Mouse (Mus musculus) intestine, embryonic 15.5 days (tissue): ENCODE measurements around the gene Tmem132c. TPM values are rescaled to one million over a fixed set of nuclear protein-coding genes. Genes with fewer than 3 reads are reported as not detected.

Experiments
- ATAC-seq: fragments of 200-750 bp; cut with Nextera tagmentation; 2 replicates; pipeline ENCODE4 v1.8.0; 2017; ENCODE audit warnings: moderate TSS enrichment, moderate library complexity
- H3K27ac ChIP-seq: fragments of 300-500 bp; sonication (generic); 2 replicates; pipeline ENCODE4 v1.5.1; 2015; ENCODE audit warnings: mild to moderate bottlenecking, inconsistent platforms
- H3K27me3 ChIP-seq: fragments of 300-500 bp; sonication (generic); replicated peaks from 2 replicates; pipeline ENCODE4 v1.6.1; 2015; ENCODE audit warnings: inconsistent platforms
- H3K36me3 ChIP-seq: fragments of 300-500 bp; sonication (generic); 2 replicates; pipeline ENCODE4 v1.6.1; 2015; ENCODE audit warnings: inconsistent platforms
- H3K4me1 ChIP-seq: fragments of 300-500 bp; sonication (generic); replicated peaks from 2 replicates; pipeline ENCODE4 v1.6.1; 2015; ENCODE audit warnings: inconsistent platforms
- H3K4me2 ChIP-seq: fragments of 300-500 bp; sonication (generic); replicated peaks from 2 replicates; pipeline ENCODE4 v1.6.1; 2015; ENCODE audit warnings: mild to moderate bottlenecking, inconsistent platforms
- H3K4me3 ChIP-seq: fragments of 300-500 bp; sonication (generic); replicated peaks from 2 replicates; pipeline ENCODE4 v1.5.1; 2015; ENCODE audit warnings: inconsistent platforms
- H3K9ac ChIP-seq: fragments of 300-500 bp; sonication (generic); 2 replicates; pipeline ENCODE4 v1.6.1; 2015; ENCODE audit warnings: inconsistent platforms
- H3K9me3 ChIP-seq: fragments of 300-500 bp; sonication (generic); 2 replicates; pipeline ENCODE4 v1.6.1; 2016; ENCODE audit warnings: inconsistent platforms
- WGBS: fragments of 180-500 bp; shearing (Covaris S2); methylation state at CpG from one replicate; pipeline ENCODE4 v1.1.7; 2015; 5-methylcytosine and 5-hydroxymethylcytosine counted together
- polyA plus RNA-seq: library from polyadenylated mRNA; unstranded; fragments of >200 nt; fragmentation: Nextera tagmentation; extraction: Ambion mirVana; gene quantifications from 2 replicates; pipeline ENCODE4 v1.2.1, GENCODE M21; 2015

The Tmem132c gene
- polyA plus RNA-seq, 1 experiment from 2014 or later: 0.70 TPM

DNA sequence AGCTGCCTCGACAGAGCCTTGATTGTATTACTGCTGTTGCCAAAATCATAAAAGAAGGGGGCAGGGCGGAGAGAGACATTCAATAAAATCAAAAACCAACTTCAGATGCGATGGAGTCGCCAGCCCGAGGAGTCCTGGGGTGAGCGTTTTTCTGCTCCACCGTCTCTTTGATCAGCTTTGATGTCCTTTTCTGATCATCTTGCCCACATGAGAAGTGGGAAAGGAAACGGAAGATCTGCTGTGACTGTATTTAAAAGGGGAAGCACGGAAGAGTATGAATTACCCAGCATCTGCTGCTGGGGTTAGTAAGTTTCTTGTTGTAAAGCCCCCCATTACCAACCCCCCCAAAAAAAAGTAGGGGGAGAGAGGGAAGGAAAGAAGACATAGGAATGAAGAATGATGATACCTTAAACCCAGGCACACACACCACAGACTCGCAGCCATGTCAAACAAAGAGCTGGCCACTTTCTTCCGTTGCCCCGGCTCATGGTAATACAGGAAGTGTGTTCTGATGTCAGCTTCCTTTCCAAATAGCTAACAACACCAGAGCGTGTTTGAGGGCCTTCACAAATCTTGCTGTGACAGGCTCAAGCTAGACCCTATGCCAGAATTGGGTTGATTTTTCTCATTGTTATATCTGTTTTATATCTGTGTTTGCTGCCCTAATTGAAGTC, 243.3 kb downstream of the Tmem132c start:
- Histone ChIP-seq H3K9ac (no peak overlapping the region), H3K36me3 (no peaks in the 10 kb centered on the region), H3K4me2 (0 out of 2 replicates have a peak overlapping the region, but pooled peaks have one; percentile 14), H3K4me3 (no peak overlapping the region), H3K27me3 (no peaks in the 10 kb centered on the region), H3K4me1 (0 out of 2 replicates have a peak, but pooled peaks cover 10% of the 10 kb centered on the region), H3K9me3 (no peaks in the 10 kb centered on the region), H3K27ac (no peak overlapping the region)
- ATAC-seq: no peak
- 26% methylated on average over 13 of the region's 13 CpGs for WGBS

DNA sequence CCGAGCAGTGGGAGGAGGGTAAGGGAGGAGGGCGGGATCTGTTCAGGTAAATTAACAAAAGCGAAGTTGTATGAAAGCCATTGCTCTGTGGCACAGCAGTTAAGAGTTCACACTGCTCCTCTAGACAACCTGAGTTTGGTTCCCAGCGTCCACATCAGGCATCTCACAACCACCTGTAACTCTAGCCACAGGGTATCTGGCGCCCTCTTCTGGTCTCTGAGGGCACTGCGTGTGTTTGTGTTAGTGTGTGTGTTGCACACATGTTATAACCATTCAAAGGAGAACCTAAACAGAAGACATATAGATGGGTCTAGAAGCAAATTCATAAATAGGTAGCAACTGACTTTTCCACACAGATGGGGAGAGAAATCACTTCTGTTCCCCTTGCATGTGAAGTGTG, 245.6 kb downstream of the Tmem132c start:
- Histone ChIP-seq H3K4me1 (0 out of 2 replicates have a peak, but pooled peaks cover 10% of the 10 kb centered on the region), H3K27ac (no peak overlapping the region), H3K27me3 (no peaks in the 10 kb centered on the region), H3K36me3 (no peaks in the 10 kb centered on the region), H3K4me3 (no peak overlapping the region), H3K4me2 (no peak overlapping the region), H3K9me3 (no peaks in the 10 kb centered on the region), H3K9ac (no peak overlapping the region)
- no peak for ATAC-seq
- whole genome bisulfite sequencing: 86% methylated on average over 6 of the region's 6 CpGs

DNA sequence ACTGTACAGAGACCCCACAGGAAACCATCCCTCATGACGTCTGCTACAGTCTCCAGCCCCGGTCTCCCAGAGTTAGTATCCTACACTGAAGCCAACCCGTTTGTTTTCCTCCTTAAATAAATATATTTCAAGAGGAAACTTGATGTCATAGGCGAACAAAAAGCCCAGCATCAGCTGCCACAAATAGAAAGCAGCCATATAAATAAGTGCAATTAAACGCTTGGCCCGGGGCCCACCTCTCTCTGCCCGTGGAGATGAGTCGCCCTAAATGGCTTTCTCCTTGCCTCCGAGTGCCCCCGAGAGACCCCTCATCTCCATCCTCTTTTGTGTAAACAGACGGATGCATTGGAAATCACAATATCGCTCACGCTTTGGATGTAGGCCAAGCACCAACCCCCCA, 247.1 kb downstream of the Tmem132c start:
- Histone ChIP-seq H3K4me3 (no peak overlapping the region), H3K27ac (no peak overlapping the region), H3K4me1 (0 out of 2 replicates have a peak, but pooled peaks cover 9% of the 10 kb centered on the region), H3K27me3 (no peaks in the 10 kb centered on the region), H3K9ac (no peak overlapping the region), H3K4me2 (no peak overlapping the region), H3K9me3 (no peaks in the 10 kb centered on the region), H3K36me3 (no peaks in the 10 kb centered on the region)
- 67% methylated on average over 13 of the region's 13 CpGs for WGBS
- ATAC-seq: no peak

DNA sequence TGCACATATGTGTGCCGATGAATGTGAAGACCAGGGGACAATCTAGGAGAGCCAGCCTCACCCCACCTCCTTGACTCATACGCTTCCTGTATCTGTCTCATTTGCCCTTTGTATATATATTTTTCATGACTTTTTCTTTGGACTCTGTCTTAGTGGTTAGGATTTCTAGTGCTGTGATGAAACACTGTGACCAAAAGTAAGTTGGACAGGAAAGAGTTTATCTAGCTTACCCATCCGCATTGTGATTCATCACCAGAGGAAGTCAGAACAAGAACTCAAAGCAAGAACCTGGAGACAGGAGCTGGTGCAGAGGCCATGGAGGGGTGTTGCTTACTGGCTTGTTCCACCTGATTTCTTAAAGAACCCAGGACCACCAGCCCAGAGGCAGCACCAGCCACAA, 250.1 kb downstream of the Tmem132c start:
- WGBS: 85% methylated on average over 3 of the region's 3 CpGs
- H3K4me3 ChIP-seq: no peak overlapping the region
- H3K4me2 ChIP-seq: no peak overlapping the region
- H3K27ac ChIP-seq: no peak overlapping the region
- no peak for ATAC-seq
- H3K9ac ChIP-seq: no peak overlapping the region
- H3K4me1 ChIP-seq: no peaks in the 10 kb centered on the region
- no peaks in the 10 kb centered on the region for H3K9me3 ChIP-seq
- H3K36me3 ChIP-seq: no peaks in the 10 kb centered on the region
- H3K27me3 ChIP-seq: no peaks in the 10 kb centered on the region

DNA sequence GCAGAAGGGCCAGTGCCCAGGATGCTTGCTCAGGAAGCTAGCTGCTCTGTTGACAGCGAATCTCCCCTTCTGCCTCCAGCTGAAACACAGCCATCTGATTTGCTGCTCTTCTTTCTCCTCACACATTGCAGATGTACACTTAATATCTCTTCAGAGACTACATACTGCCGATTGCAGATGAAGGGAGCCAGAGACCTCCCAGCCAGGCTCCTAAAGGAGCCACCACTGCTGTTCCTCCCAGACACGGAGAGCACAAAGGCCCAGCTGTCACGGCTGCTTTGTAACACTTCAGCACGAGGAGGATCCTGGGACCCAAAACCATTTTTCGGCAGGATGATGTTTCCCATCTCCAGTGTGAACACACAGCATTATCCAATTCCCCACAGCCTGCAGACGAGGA, 255.3 kb downstream of the Tmem132c start:
- no peaks in the 10 kb centered on the region for H3K4me1 ChIP-seq
- H3K9me3 ChIP-seq: no peaks in the 10 kb centered on the region
- no peak overlapping the region for H3K9ac ChIP-seq
- no peaks in the 10 kb centered on the region for H3K27me3 ChIP-seq
- no peak overlapping the region for H3K4me2 ChIP-seq
- ATAC-seq: no peak
- no peak overlapping the region for H3K4me3 ChIP-seq
- no peak overlapping the region for H3K27ac ChIP-seq
- H3K36me3 ChIP-seq: no peaks in the 10 kb centered on the region
- 43% methylated on average over 7 of the region's 7 CpGs for WGBS

DNA sequence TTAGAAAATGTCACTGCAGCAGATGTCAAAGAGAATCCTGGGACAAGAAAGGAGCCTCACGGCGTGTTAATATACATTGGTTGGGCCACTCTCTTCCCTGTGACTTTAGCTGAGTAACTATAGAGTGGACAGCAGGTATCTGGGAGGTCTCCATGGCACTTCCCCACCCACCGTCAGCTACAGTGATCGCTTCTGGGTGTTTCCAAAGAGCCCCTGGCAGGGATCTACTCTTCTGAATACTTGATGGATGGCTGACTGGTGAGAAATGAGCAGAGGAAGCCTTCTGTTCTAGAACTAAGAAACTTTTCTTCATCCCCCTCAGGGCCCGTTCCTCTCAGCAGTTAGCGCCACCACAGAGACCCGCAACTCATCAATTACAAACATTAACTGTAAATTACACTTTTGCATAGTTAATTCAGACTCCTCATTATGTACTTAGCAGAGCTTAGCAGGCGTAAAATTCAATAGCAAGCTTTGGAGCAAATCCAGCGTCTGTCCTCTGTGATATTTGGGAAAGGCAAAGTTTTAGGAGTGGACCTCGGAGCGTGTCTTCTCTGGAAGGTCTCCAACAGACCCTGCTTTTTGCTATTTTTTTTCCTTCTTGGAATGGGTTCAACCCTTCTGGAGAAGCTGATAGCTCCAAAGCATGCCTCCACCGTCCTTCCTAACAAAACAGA, 257.7 kb downstream of the Tmem132c start:
- Histone ChIP-seq H3K4me3 (no peak overlapping the region), H3K4me1 (no peaks in the 10 kb centered on the region), H3K27ac (no peak overlapping the region), H3K4me2 (no peak overlapping the region), H3K27me3 (no peaks in the 10 kb centered on the region), H3K9ac (no peak overlapping the region), H3K9me3 (no peaks in the 10 kb centered on the region), H3K36me3 (no peaks in the 10 kb centered on the region)
- no peak for ATAC-seq
- 72% methylated on average over 12 of the region's 12 CpGs for WGBS

DNA sequence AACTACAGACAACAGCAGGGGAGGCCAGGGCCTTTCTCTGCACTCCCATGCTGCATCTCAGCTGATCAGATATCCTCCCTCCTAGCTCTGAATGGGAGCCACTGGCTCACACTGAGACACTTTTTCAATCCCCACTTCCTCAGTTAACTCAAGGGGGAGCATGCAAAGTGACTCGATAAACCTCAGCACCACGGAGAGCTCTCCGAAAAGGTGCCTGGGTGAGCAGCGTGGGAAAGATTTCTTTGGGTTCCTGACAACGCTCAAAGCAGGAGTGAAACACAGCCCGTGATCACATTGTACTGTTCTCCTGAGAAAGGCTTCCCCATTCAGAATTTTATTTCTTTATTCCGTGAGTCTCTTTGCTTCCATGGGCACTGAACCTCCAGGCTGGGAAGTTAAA, 261.2 kb downstream of the Tmem132c start:
- Histone ChIP-seq H3K36me3 (no peaks in the 10 kb centered on the region), H3K9me3 (no peaks in the 10 kb centered on the region), H3K4me3 (no peak overlapping the region), H3K27ac (no peak overlapping the region), H3K27me3 (no peaks in the 10 kb centered on the region), H3K4me2 (no peak overlapping the region), H3K4me1 (no peaks in the 10 kb centered on the region), H3K9ac (no peak overlapping the region)
- no peak for ATAC-seq
- whole genome bisulfite sequencing: 19% methylated on average over 7 of the region's 7 CpGs

DNA sequence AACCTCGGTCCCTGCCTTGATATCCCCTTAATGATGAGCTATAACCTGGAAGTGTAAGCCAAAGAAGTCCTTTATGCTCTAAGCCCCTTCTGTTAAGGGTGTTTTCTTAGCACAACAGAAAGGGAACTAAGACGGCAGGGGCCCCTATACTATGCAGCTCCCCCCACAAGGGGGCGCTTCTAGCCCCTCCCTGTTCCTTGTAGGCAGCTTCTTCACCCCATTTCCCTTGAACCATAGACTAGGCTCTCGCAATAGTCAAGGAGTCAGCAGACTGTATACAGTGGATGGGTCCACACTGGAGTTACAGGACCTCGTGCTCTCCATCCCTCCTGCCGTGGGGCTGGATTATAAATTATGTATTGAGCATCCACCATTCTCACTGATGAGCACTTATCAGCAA, 264.1 kb downstream of the Tmem132c start:
- WGBS: 68% methylated on average over 6 of the region's 6 CpGs
- H3K4me3 ChIP-seq: no peak overlapping the region
- H3K27me3 ChIP-seq: no peaks in the 10 kb centered on the region
- H3K27ac ChIP-seq: no peak overlapping the region
- H3K9me3 ChIP-seq: no peaks in the 10 kb centered on the region
- no peak overlapping the region for H3K4me2 ChIP-seq
- ATAC-seq: no peak
- H3K4me1 ChIP-seq: no peaks in the 10 kb centered on the region
- no peak overlapping the region for H3K9ac ChIP-seq
- H3K36me3 ChIP-seq: no peaks in the 10 kb centered on the region

DNA sequence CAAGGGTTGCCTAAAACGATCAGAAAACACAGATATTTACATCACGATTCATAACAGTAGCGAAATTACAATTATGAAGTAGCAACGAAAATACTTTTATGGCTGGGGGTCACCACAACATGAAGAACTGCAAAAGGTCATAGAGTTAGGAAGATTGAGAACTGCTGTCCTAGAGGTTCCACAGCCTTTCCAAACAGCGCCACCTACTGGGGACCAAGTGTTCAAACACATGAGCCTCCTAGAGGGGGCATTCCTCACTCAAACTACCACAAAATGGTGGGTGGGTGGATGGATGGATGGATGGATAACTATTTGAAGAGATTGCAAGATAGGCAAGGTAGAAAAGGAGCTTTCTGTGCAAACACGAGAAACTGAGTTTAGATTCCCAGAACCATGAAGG, 270.0 kb downstream of the Tmem132c start:
- WGBS: 79% methylated on average over 6 of the region's 6 CpGs
- H3K27me3 ChIP-seq: no peaks in the 10 kb centered on the region
- H3K4me3 ChIP-seq: no peak overlapping the region
- H3K36me3 ChIP-seq: no peaks in the 10 kb centered on the region
- ATAC-seq: no peak
- no peak overlapping the region for H3K27ac ChIP-seq
- no peak overlapping the region for H3K4me2 ChIP-seq
- H3K9ac ChIP-seq: no peak overlapping the region
- no peaks in the 10 kb centered on the region for H3K4me1 ChIP-seq
- H3K9me3 ChIP-seq: no peaks in the 10 kb centered on the region

DNA sequence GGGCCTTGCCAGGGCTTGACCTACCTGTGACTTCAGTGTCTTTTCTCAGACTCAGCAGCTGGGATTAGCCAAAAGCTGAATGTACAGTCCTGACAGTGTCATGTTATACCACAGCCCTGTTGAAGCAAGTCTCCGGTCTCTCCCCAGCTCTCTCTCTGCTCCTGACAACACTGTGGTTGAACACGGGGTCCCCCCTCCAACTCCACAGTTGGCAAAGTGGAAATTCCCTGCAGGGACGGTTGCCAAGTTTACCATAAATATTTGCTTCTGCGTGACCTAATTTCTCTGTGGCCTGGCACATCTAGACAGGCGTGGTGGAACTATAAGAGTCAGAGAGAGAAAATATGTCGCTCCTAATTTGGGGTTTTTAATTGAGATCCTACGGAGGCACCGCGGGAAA, 274.4 kb downstream of the Tmem132c start:
- 80% methylated on average over 9 of the region's 9 CpGs for WGBS
- H3K9ac ChIP-seq: no peak overlapping the region

DNA sequence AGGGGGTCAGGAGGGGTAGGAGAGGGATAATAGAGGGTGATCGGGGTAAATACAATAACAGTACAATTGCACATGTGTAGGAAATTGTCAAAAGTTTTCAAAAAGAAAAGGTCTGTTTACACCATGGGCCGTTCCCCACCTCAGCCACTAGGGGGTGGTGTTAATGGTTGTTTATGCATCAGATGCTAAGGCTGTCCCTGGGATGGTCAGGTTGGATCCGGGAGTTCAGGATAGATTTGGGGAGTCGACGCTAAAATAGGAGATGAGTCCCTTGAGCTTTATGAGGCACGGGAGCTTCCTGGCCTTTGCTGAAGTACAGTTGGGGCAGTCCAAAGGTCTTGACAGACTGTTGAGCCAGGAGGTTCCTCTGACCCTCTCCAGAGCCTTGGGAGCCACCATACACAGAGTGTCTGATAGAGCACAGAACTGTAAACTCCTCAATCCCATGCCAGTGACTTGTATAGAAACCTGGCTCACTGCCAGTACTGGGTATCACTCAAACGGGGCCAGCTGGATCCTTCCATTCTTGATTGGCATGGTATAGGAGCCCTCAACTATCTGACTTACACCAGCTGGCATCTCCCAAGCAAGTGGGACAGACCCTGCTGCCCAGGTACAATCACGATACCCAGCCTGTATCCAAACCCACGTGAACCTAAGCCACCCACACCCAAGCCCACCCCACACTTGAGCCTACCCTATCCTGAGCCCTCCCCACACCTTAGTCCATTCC, 281.3 kb downstream of the Tmem132c start:
- no peak overlapping the region for H3K4me3 ChIP-seq
- H3K9ac ChIP-seq: no peak overlapping the region
- no peak for ATAC-seq
- no peak overlapping the region for H3K27ac ChIP-seq
- H3K36me3 ChIP-seq: no peaks in the 10 kb centered on the region
- no peaks in the 10 kb centered on the region for H3K27me3 ChIP-seq
- H3K4me1 ChIP-seq: no peaks in the 10 kb centered on the region
- WGBS: 62% methylated on average over 9 of the region's 9 CpGs
- H3K9me3 ChIP-seq: no peaks in the 10 kb centered on the region
- no peak overlapping the region for H3K4me2 ChIP-seq

More for the DNA sequence above, 274.4 kb downstream of the Tmem132c start:
- no peak for ATAC-seq
- H3K27ac ChIP-seq: no peak overlapping the region
- H3K4me2 ChIP-seq: no peak overlapping the region
- no peaks in the 10 kb centered on the region for H3K9me3 ChIP-seq
- H3K27me3 ChIP-seq: no peaks in the 10 kb centered on the region
- H3K36me3 ChIP-seq: no peaks in the 10 kb centered on the region
- H3K4me1 ChIP-seq: no peaks in the 10 kb centered on the region
- no peak overlapping the region for H3K4me3 ChIP-seq

DNA sequence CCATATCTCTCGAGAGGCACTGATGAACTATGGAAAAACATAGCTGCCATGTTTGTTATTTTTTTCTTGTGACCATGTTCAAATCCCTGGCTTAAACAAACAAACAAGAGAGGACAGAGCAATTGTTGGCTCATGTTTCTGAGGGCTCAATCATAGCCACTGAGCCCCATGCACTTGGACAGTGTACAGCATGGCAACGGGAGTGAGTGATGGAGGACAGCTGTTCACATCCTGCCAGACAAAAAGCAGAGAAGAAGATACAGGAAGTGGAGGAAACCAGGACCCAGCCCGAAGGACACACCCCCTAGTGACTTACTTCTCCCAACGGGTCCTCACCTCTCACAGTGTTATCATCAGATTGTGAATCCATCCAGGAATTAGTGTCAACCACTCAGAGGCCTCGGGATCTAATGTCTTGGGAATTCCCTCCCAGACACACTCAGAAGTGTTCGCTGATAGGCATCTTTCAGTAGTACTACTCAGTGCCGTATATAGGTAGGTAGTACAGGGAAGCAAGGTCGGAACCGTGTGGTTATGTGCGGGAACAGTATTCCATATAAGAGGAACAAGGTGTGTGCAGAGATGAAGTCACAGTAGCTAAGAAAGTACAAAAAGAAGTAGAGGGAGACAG, 285.9 kb downstream of the Tmem132c start:
- no peak for ATAC-seq
- H3K27ac ChIP-seq: no peak overlapping the region
- H3K27me3 ChIP-seq: no peaks in the 10 kb centered on the region
- H3K9ac ChIP-seq: no peak overlapping the region
- no peaks in the 10 kb centered on the region for H3K4me1 ChIP-seq
- H3K4me3 ChIP-seq: no peak overlapping the region
- WGBS: 73% methylated on average over 10 of the region's 10 CpGs
- no peak overlapping the region for H3K4me2 ChIP-seq
- H3K9me3 ChIP-seq: no peaks in the 10 kb centered on the region
- no peaks in the 10 kb centered on the region for H3K36me3 ChIP-seq
